ENCODE assay signal across 24 mouse cellular contexts in genomic region chr6:54284167-54284711, GRCm38 (mm10). TPM values are rescaled to one million over a fixed set of nuclear protein-coding genes. Genes with fewer than 3 reads are reported as not detected.
DNase-seq lines count a peak whose midpoint lies in the region; ATAC-seq lines count a peak whose summit lies in the region.
"Had no signal": no experiment of that assay in that cellular context is flagged by ENCODE, and none has a peak within 500 bp of the region (broad histone marks: within the 10 kb centered on the region; RNA-seq: fewer than 3 reads in every experiment).

No protein-coding gene starts in this region.

- DNase-seq in heart, adult 11 months, result peak; percentile 57
- no peak for DNase-seq in heart, adult 18-20 months
- DNase-seq in Muller cell, postnatal 12 days (ENCODE audit: inconsistent ontology term), result peak; percentile 29
- no peak for DNase-seq in thymus, postnatal 25 days
- no peak for DNase-seq in c-Kit-positive CD71-positive TER-119-positive erythroid progenitor cells, embryonic 14.5 days (ENCODE audit: low spot score)
- DNase-seq: B cell, adult 2 months; cerebellum, adult 11-12 months; cerebellum, postnatal 10 days; gastrocnemius, adult 2 months; gastrocnemius, postnatal 36 days; heart, postnatal 14 days; kidney, adult 11 months; kidney, postnatal 14 days; layer of hippocampus, adult 9-11 months; lung, embryonic 14.5 days; right cerebral cortex, adult 18-20 months; right cerebral cortex, postnatal 4 days; thymus, adult 2 months had no signal

- ATAC-seq in common myeloid progenitor, adult 5-6 weeks (replicated peaks; ENCODE audit: low read depth, poor library complexity, severe bottlenecking), result peak; percentile 64
- ATAC-seq in monocyte, adult 5-6 weeks (replicated peaks; ENCODE audit: insufficient number of reproducible peaks, low FRiP score, low TSS enrichment, poor library complexity, severe bottlenecking), result 0 out of 2 replicates have a peak, but pooled peaks have one; percentile 24
- ATAC-seq: forebrain, embryonic 14.5 days; inflammation-experienced regulatory T-cells, adult 6 months; midbrain, embryonic 16.5 days had no signal

RNA-seq across cellular contexts. Expression of gene Prr15, which starts 41.4 kb away (rescaled TPM):
- 1 to 10 TPM; 1.8 TPM for total RNA-seq in heart, adult 18-20 months (2021)
- total RNA-seq in common myeloid progenitor, adult 5-6 weeks (2017), result not detected in 2 replicates
- 0.58 to 0.75 TPM in 2 of 3 replicates, not detected in the other for total RNA-seq in monocyte, adult 5-6 weeks (2017)
- total RNA-seq: CH12.LX had no signal

Comparison
In these comparisons a context has a peak if more than half of its experiments do, and no peak if none do; other contexts are left out.
1. DNase-seq: peak in heart, adult 11 months (single experiment) and Muller cell, postnatal 12 days (single experiment); none in heart, adult 18-20 months (0 of 2), thymus, postnatal 25 days (single experiment) and c-Kit-positive CD71-positive TER-119-positive erythroid progenitor cells, embryonic 14.5 days (single experiment).